Mouse (Mus musculus): ENCODE results near the gene Nr4a1. TPM values are rescaled to one million over a fixed set of nuclear protein-coding genes. Genes with fewer than 3 reads are reported as not detected.

Nr4a1 gene
- polyA plus RNA-seq, 1 experiment from 2014 or later = 7.6 TPM

DNA sequence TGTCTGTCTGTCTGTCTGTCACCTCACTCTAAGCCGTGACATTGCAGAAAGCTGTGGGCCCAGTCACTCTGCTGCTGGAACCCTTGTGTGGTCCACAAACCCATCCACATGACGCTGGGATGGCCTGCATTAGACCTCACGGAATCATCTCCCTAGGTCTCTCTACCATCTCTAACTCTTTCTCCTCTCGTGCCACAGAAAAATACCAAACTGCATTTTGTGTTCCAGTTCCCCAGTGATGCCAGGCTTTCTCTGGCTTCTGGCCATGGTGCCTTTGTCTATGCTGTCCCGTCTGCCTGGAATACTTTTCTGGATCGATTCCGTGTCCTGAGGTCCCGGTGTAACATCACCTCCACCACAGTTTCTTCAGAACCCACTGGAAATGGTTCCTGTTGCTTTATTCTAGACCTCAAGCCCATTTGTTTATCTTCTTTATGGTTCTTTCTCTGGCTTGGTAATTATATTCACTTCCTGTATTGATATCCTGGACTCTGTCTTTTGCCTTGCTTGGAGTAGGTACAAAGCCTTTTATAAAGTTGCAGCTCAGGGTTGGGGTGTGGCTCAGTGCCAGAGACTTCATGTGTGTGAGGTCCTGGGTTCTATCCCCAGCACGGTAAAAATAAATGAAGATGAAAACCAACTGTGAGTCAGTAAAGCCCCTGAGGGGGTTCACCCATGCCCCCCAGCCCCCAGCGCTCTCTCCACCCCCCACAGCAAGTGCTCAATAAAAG is 19.3 kb upstream of the Nr4a1 start:
- H3K4me2 ChIP-seq = no peak overlapping the region
- H3K4me3 ChIP-seq = no peak overlapping the region
- 63% methylated on average over 10 of the region's 10 CpGs for WGBS
- no peak for ATAC-seq (ENCODE audit: low read depth)
- peaks cover 16% of the 10 kb centered on the region for H3K36me3 ChIP-seq
- H3K27me3 ChIP-seq = peaks cover 9% of the 10 kb centered on the region
- H3K9me3 ChIP-seq = no peaks in the 10 kb centered on the region
- peaks cover 33% of the 10 kb centered on the region for H3K4me1 ChIP-seq (replicated peaks)
- no peak overlapping the region for H3K9ac ChIP-seq
- H3K27ac ChIP-seq (replicated peaks) = 0 out of 2 replicates have a peak overlapping the region, but pooled peaks have one; percentile 5

DNA sequence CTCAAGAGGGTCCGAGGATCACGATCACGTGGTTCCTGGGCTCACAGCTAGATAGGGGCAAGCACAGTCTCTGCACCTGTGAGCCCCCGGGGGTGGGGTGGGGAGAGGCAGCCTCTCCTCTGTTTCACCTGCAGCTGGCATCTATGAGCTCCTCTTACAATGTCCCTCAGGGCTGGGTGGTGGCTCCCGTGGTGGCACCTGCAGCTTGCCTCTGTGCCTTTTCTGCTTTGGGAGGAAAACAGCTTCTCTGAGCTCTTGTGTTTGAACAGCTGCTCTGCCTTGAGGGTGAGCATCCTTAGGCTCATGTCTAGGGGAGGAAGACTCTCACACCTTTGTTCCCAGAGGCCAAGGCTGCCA is 18.7 kb upstream of the Nr4a1 start:
- H3K4me2 ChIP-seq = no peak overlapping the region
- no peak overlapping the region for H3K27ac ChIP-seq (replicated peaks)
- H3K9ac ChIP-seq = no peak overlapping the region
- H3K4me3 ChIP-seq = no peak overlapping the region
- no peak for ATAC-seq (ENCODE audit: low read depth)
- peaks cover 9% of the 10 kb centered on the region for H3K27me3 ChIP-seq
- peaks cover 33% of the 10 kb centered on the region for H3K4me1 ChIP-seq (replicated peaks)
- H3K36me3 ChIP-seq = peaks cover 13% of the 10 kb centered on the region
- no peaks in the 10 kb centered on the region for H3K9me3 ChIP-seq
- WGBS = 15% methylated on average over 5 of the region's 5 CpGs

DNA sequence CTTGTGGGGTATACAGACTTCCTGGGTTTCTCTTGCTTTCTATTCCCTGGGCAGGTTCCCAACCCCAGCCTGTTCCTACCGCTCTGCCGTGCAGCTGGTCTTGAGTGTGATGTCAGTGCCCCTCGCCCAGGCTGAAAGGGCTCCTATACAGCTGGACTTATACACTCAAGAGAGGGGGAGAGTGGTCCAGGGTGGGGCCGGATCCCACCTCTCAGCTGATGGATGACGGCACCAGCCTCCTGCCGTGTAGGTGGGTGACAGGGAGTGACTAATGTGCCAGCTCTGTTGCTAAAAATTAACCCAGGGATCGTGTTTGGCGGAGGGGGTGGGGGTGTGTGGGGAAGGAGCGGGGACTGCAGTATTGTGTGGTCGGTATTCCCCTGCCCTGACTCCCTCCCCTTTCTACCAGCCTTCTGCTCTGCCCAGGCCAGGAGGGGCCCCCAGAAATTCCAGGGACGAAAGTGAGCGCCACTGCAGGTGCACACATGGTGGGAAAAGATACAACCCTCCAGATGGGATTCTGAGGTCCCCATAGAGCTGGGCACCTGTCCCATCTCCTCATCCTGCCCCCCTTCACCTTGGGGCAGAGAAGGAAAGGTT is 18.2 kb upstream of the Nr4a1 start:
- H3K9me3 ChIP-seq = no peaks in the 10 kb centered on the region
- WGBS = 20% methylated on average over 12 of the region's 12 CpGs
- ATAC-seq (ENCODE audit: low read depth) = no peak
- H3K4me2 ChIP-seq = no peak overlapping the region
- H3K27ac ChIP-seq (replicated peaks) = no peak overlapping the region
- peaks cover 34% of the 10 kb centered on the region for H3K4me1 ChIP-seq (replicated peaks)
- peak overlapping the region; percentile 19; the same call in 1 of the 2 replicates for H3K9ac ChIP-seq
- H3K27me3 ChIP-seq = peaks cover 9% of the 10 kb centered on the region
- H3K36me3 ChIP-seq = peaks cover 8% of the 10 kb centered on the region
- no peak overlapping the region for H3K4me3 ChIP-seq

DNA sequence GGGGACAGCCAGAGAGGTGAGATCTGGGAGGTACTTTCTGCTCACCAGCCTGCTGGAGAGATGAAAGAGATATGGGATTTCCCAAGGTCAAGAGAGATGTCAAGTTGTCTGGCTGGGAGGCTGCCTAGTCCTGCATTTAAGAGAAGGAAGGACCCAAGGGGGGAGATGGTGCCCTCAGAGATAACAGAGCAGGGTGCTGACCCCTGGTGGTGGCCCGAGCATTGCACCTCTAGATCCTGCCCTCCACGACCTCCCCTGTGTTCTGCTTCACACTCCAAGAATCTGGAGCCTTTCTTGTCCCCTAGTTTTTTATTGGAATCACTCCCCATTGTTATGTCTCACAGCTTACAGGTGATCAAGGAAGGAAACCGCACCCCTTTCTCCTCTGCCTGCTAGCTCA is 17.2 kb upstream of the Nr4a1 start:
- no peak for ATAC-seq (ENCODE audit: low read depth)
- Histone ChIP-seq H3K4me3 (no peak overlapping the region), H3K4me1 (replicated peaks) (peaks cover 34% of the 10 kb centered on the region), H3K9ac (no peak overlapping the region), H3K27me3 (peaks cover 9% of the 10 kb centered on the region), H3K4me2 (no peak overlapping the region), H3K36me3 (no peaks in the 10 kb centered on the region), H3K27ac (replicated peaks) (no peak overlapping the region), H3K9me3 (no peaks in the 10 kb centered on the region)
- WGBS = 10% methylated on average over 3 of the region's 3 CpGs

GRCm38 (mm10) chr15:101238885-101239511 is 15.1 kb upstream of the Nr4a1 start:
- Histone ChIP-seq H3K4me2 (peak overlapping the region; percentile 58), H3K27me3 (peaks cover 9% of the 10 kb centered on the region), H3K4me3 (peak overlapping the region; percentile 28), H3K36me3 (no peaks in the 10 kb centered on the region), H3K9ac (peak overlapping the region; percentile 57), H3K9me3 (no peaks in the 10 kb centered on the region), H3K27ac (replicated peaks) (no peak overlapping the region), H3K4me1 (replicated peaks) (peaks cover 31% of the 10 kb centered on the region)
- 8% methylated on average over 28 of the region's 28 CpGs for WGBS
- peak; percentile 24; the same call in 1 of the 2 replicates for ATAC-seq (ENCODE audit: low read depth)

GRCm38 (mm10) chr15:101239821-101240220 is 14.2 kb upstream of the Nr4a1 start:
- H3K27me3 ChIP-seq = peaks cover 9% of the 10 kb centered on the region
- H3K27ac ChIP-seq (replicated peaks) = no peak overlapping the region
- no peak overlapping the region for H3K4me2 ChIP-seq
- H3K4me3 ChIP-seq = no peak overlapping the region
- no peak overlapping the region for H3K9ac ChIP-seq
- no peaks in the 10 kb centered on the region for H3K36me3 ChIP-seq
- H3K4me1 ChIP-seq (replicated peaks) = peaks cover 27% of the 10 kb centered on the region
- ATAC-seq (ENCODE audit: low read depth) = no peak
- H3K9me3 ChIP-seq = no peaks in the 10 kb centered on the region
- WGBS = 62% methylated on average over 8 of the region's 8 CpGs

GRCm38 (mm10) chr15:101240799-101241204 is 13.3 kb upstream of the Nr4a1 start:
- Histone ChIP-seq H3K27me3 (peaks cover 9% of the 10 kb centered on the region), H3K9me3 (no peaks in the 10 kb centered on the region), H3K4me2 (peak overlapping the region; percentile 45), H3K27ac (replicated peaks) (no peak overlapping the region), H3K4me3 (no peak overlapping the region), H3K9ac (peak overlapping the region; percentile 38; the same call in 1 of the 2 replicates), H3K36me3 (no peaks in the 10 kb centered on the region), H3K4me1 (replicated peaks) (peaks cover 19% of the 10 kb centered on the region)
- WGBS = 13% methylated on average over 10 of the region's 10 CpGs
- peak; percentile 49 for ATAC-seq (ENCODE audit: low read depth)

GRCm38 (mm10) chr15:101241236-101241635 is 12.8 kb upstream of the Nr4a1 start:
- H3K9ac ChIP-seq = peak overlapping the region; percentile 38; the same call in 1 of the 2 replicates
- no peaks in the 10 kb centered on the region for H3K9me3 ChIP-seq
- no peak for ATAC-seq (ENCODE audit: low read depth)
- H3K4me1 ChIP-seq (replicated peaks) = peaks cover 17% of the 10 kb centered on the region
- no peak overlapping the region for H3K4me3 ChIP-seq
- H3K27ac ChIP-seq (replicated peaks) = no peak overlapping the region
- peaks cover 9% of the 10 kb centered on the region for H3K27me3 ChIP-seq
- 70% methylated on average over 9 of the region's 9 CpGs for WGBS
- H3K4me2 ChIP-seq = peak overlapping the region; percentile 45
- no peaks in the 10 kb centered on the region for H3K36me3 ChIP-seq

GRCm38 (mm10) chr15:101241853-101242252 is 12.2 kb upstream of the Nr4a1 start:
- 75% methylated on average over 9 of the region's 9 CpGs for WGBS
- H3K4me3 ChIP-seq = no peak overlapping the region
- peaks cover 9% of the 10 kb centered on the region for H3K27me3 ChIP-seq
- no peak for ATAC-seq (ENCODE audit: low read depth)
- H3K9me3 ChIP-seq = no peaks in the 10 kb centered on the region
- H3K4me1 ChIP-seq (replicated peaks) = peaks cover 19% of the 10 kb centered on the region
- no peak overlapping the region; the same call in 1 of the 2 replicates for H3K9ac ChIP-seq
- H3K36me3 ChIP-seq = no peaks in the 10 kb centered on the region
- H3K27ac ChIP-seq (replicated peaks) = no peak overlapping the region
- H3K4me2 ChIP-seq = no peak overlapping the region

DNA sequence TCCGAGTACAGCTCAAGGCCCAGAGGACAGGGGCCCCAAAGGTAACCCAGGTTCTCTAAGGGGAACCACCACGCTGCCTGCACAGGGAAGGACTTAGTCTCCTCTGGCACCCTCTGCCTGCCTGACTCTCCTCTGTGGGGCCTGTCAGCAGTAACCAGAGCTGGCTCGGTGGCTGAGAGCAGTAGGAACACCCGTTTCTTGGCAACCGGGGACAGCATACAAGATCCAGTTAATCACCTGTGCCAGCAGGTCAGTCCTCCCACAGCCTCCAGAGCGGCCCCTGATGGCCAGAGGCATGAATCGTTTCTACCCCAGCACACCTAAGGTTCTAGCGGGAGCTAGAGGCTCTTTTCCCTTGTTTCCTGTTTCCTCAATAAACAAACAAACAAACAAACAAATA is 11.4 kb upstream of the Nr4a1 start:
- Histone ChIP-seq H3K4me1 (replicated peaks) (peaks cover 24% of the 10 kb centered on the region), H3K27ac (replicated peaks) (no peak overlapping the region), H3K36me3 (no peaks in the 10 kb centered on the region), H3K9me3 (no peaks in the 10 kb centered on the region), H3K9ac (0 out of 2 replicates have a peak overlapping the region, but pooled peaks have one; percentile 19), H3K4me3 (no peak overlapping the region), H3K27me3 (peaks cover 9% of the 10 kb centered on the region), H3K4me2 (no peak overlapping the region)
- WGBS = 19% methylated on average over 8 of the region's 8 CpGs
- ATAC-seq (ENCODE audit: low read depth) = no peak

DNA sequence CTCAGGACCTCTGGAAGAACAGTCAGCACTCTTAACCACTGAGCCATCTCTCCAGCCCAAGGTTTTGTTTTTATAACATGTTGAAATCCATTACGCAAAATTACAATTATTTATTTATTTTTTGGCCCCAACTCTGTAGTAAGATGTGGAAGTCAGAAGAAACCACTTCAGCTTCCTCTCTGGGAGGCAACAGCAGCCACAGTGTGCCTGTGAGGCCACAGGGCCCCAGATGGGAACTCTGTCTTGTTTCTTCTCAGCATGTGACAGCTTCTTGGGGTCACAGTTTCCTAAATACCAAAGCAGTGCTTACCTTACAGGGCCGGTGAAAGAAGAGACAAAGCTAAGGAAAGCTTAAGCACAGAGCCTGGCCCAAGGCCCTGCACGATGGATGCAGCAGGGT is 10.1 kb upstream of the Nr4a1 start:
- no peak overlapping the region for H3K4me3 ChIP-seq
- no peaks in the 10 kb centered on the region for H3K27me3 ChIP-seq
- H3K27ac ChIP-seq (replicated peaks) = no peak overlapping the region
- 72% methylated on average over 3 of the region's 3 CpGs for WGBS
- peaks cover 19% of the 10 kb centered on the region for H3K4me1 ChIP-seq (replicated peaks)
- H3K4me2 ChIP-seq = no peak overlapping the region
- ATAC-seq (ENCODE audit: low read depth) = no peak
- no peaks in the 10 kb centered on the region for H3K36me3 ChIP-seq
- H3K9ac ChIP-seq = no peak overlapping the region
- no peaks in the 10 kb centered on the region for H3K9me3 ChIP-seq

Data from neural tube, embryonic 13.5 days (tissue).